Mouse (Mus musculus) WW6 (cell line): Measurements from ENCODE around the gene Col20a1.

Experiments
- DNase-seq: peaks from one replicate; pipeline ENCODE4 v3.0.0-alpha.2; 2013; ENCODE audit warnings: low read depth, low spot score

Gene Col20a1

DNA sequence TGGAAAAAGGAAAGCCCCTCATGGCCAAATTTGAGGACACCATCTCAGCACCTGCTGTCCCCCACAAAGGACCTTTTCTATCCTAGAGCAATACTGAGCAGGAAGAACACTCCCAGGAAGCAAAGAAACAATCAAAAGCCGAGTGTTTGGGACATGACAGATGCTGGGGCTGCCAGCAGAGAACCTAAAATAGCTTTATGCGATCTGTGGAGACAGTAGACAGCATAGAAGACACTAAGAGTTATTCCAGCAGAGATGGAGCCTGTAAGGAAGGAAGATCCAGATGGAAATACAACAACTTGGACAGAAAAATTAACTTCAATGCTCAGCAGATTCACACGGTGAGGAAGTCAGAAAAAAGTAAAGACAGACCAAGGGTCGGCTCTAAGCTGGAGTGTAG lies 79.5 kb downstream of the Col20a1 start:
- no peak for DNase-seq
